Mouse (Mus musculus): ENCODE measurements at regions not wholly inside any gene's neighbourhood (a gene's known extent, or its start where the extent isn't known, plus 50 kb on each side); places are given as distances from the start of the nearest gene placed in this dataset.
A peak's percentile ranks its signal among the peaks of the same experiment; 100 is the strongest.

DNA sequence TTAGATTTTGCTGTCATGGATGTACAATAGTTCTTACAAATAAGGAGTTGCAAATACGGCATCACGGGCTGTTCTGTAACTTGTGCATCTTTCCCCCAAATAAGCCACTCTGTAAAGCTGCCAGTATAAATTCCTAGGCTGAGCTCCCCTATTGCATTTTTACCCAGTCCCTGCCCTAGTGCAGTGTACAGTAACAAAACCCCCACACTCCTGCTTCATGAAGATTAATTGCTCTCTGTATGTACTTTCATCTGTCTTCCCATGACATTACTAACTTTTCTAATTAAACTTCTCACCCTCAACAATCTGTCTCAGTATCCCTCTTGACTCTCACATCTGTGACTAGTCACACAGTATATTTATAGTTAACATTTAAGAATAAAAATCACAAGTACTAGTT, 73.4 kb downstream of the Tm4sf1 start:
- no peak for DNase-seq (ENCODE audit: low spot score)

DNA sequence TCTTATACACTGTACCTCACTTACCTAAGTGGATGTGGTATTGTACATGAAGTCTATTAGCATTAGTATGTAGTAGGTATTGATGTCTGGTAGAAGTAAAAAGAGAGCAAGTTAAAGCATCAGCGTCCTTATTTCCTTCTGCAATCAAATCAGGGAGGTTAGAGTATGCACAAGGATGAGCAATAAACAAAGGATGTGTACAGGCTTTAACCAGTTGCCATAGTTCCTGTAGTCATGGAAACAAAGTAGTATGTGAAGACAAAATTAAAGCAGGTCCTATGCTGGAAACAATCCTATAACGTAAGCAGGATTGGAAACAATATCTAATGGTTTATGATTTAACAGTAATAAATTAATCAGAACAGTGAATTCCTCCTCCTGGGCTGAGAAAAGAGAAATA, 78.0 kb downstream of the Tm4sf1 start:
- DNase-seq (ENCODE audit: low spot score) = no peak

DNA sequence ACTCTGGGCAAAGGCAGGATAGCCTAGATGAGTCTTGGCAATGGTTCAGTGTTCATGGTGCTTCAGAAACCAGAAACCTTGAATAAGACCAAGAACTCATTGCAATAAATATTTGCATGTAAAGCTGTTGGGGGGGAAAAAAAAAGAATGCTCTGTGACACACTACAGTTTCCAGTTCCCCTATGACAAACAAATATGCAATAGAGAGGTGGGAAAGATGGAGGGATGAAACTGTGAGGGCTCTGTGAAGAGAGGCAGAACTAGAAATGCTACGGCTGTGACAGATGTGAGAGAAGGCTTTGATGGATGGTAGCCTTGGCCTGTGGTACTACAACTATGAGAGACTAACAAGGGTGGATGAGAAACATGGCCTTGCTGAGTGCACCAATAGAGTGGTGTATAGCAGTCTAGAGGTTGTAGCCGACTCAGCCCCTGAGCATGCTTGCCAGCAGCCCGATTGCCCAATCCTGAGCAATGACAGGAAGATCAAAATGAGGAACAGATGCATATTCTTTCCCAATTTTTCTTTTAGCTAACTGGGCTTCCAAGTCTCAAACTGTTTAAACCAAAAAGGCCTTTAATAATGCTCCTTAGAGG, 79.4 kb downstream of the Tm4sf1 start:
- no peak for DNase-seq (ENCODE audit: low spot score)

DNA sequence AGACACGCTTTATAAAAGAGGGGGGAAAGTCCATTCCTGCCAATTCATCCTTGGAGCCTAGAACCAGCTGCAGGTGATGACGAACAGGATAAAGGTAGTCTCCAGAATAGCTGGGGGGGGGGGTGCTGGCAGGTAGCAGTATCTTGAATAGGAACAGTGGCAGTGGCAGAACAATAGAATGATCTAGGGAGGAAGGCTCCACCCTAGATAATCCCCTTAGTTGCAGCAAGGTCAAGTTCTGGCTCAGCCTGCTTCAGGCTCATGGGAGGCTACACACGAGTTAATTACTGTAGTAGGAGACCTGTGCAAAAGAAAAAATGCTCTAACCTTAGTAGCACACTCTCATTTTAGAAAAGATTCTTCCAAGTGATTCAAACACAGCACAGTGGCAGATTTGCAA, 83.4 kb downstream of the Tm4sf1 start:
- DNase-seq (ENCODE audit: low spot score) = no peak

DNA sequence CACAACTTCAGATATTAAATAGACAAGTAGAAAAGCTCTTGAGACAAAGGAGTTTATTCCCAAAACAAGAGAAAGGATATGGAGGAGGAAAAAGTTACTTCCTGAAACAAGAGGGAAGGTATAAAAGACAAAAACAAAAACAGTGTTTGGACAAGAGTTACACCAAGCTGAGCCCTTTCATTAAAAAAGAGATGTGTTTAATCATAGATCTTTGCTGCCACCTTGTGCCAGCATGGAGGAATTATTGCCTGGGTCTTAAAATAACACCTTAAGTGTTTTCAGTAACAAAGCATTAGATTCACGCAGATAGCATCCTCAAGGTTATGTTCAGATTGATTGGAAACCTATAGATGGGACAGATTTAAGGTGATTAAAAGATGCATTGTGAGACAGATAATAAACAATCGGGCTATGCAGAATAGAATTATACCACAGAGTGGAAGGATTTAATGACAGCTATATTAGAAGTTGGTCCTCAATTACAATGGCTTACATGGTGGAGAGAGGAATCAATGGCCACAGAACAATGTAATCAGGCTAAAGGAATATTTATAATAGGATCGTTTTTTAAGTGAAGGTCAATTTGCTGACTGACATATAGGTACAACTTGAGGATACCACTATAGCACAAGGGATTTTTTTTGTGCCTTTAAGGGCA, 97.6 kb downstream of the Tm4sf1 start:
- DNase-seq (ENCODE audit: low spot score) = peak; percentile 43

DNA sequence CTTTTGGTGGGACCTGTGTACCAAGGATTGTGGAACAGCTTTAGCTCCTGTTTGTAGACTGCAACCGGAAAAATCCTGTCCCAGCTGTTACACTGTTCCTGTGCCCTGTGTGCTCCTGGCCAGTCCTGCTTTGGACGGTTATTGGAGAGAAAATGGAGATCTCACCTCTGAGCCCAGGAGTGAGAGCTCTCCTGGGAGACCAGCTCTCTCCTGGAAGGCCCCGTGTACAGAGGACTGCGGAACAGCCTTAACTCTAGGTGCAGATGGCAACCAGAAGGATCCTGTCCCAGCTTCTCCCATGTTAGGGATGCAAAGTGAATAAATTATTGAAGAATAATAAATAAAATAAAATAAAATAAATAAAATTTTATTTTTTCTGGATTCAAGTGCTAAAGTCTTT, 98.4 kb downstream of the Tm4sf1 start:
- DNase-seq (ENCODE audit: low spot score) = no peak

DNA sequence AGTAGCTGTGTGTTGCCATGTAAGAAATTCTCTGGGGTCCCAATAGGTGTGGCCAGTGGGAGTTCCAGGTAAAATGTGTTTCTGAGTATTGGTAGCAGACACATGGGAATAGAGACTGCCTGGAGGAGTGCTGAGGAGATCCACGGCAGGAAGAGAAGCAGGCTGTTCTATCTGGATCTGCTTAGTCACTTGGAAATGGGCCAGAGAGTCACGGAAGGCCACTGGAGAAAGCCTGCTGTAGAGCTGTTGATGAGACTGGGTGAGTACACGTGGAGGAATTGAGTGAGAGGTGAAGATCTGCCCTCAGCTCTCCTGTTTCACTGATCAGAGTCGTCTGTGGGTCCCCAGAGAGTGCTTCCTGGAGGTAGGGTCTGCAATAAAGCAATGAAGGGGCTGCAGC, 120.2 kb downstream of the Tm4sf1 start:
- DNase-seq (ENCODE audit: low spot score) = no peak

DNA sequence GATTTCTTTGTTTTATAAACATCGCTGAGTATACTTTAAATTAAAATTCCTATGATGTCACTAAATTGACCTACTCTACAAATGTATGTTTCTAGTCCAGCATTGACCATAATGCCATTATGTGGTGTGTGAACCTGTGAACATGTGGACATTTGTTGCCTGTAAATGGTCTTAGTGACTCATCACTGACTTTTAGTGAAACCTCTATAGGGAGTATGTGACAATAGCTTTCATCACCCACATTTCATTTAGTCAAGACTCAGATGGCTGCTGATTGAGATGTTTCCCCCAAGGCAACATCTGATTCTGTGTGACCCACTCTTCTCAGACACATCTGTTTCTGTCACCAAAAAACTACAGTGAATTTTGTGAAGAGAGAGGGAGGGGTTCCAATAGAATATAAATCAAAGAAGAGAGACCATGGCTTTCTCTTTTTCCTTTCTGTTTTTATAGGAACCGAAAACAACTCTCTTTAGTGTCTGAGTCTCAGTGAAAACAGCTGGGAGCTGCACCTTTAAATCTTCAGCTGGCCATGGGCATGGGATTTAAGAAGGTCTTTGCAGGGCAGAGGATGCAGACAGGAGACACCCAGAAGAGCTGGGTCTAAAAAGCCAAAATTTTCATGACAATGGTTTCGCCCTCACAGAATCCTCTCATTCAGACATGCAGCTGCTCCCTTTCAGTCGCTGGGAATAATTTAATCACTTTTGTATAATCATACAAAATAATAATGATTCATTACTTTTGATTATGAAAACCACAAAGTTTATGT, 148.4 kb downstream of the Tm4sf1 start:
- DNase-seq (ENCODE audit: low spot score) = no peak

DNA sequence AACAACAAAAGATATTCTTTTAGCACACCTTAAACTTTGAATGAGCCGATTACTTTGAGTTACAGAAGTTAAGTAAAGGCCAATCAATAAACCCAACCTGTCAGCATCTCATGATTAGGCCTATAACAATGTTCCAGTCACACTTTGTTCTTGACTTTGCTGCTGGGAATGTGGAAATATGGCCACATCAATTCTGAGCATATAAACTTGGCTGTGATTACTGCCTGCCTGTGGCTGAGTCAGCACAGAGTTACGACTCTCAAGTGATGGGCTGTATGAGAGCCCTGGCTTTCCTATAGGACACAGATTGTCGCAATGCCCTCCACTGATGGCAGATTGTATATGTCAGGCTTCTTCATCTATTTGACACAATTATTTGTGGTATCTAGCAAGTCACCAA, 152.6 kb downstream of the Tm4sf1 start:
- DNase-seq (ENCODE audit: low spot score) = no peak

DNA sequence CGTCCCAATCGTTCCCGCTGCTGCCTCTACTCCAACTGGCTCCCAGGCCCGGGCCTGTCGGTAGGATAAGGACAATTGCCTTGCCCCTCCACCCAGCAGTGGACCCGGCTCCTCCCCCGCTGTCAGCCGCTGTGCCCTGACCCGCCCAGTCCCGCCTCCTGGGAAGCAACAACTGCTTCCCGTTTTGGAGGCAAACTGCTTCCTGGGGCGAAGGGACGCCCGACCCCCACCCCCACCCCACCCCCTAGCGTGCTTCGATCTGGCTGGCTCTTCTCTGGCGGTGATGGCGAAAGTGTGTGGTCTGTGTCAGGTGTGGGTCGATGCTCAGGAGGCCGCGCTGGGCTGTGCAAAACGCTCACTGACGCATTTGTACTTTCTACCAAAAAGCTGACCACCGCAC, 164.9 kb downstream of the Tm4sf1 start:
- no peak for DNase-seq (ENCODE audit: low spot score)

DNA sequence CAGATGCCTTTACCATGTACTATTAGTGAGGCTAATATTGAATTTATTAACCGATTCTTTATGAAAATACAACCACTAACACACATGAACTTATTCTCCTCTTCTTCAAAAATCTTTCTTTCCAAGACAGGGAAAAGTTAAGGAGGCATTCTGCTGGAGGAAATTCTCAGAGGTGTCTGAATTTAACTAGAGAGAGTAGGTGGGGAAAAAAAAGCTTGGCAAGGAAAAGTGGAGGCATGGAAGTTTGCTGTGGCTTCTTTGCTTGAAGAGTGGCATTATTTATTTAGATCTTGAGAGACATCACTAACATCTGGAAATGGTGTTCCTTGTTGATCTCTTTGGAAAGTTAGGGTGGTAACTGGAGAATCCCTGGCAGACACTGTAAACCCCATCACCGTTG, 173.2 kb downstream of the Tm4sf1 start:
- DNase-seq (ENCODE audit: low spot score) = no peak

DNA sequence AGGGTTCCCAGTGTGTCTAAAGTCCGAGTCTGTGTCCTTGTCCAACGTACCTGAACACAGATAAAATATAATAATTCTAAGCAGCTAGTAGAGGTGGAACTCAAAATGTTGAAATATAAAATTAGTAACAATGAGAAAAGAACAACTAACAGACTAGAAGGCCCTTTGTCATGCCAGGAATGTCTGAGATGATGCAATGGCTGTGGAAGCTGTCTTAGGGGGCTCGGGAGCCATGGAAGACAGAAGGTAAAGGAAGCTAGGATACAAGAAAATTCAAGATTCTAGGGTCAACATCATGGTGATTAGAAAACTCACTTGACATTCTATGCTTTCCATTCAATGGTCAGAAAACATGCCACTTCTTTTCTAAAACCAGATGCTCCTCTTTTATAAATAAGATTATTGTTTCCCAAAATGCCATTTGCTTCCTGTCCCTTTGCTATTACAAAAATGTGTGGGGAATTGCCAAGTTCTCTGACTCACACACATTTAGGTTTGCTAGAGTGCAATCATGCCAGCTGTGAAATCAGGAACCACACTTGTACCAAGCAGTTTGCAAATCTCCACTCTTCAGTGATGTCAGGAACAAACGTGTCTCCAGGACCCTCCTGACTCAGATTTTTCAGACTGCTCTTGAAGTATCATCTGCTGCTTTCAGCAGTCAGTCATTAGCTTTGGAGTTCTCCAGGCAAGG, 175.8 kb downstream of the Tm4sf1 start:
- no peak for DNase-seq (ENCODE audit: low spot score)

DNA sequence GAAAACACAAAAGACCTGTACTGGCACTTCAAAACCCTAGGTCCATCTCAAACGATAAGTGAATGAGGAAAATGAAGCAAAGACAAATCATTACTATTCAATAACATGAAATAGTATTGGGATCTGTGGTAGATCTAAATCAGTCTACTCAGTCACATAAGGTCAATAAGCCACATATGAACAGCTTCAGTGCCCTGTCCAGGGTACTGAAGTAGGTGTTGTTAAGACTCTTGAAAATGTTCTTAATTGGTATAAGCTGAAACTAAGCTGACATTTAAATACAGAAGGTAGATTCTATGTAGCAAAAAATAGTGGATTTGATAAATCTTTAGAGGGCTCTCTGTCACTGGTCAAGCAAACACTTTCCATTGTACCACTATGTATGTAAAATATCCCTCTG, 183.8 kb downstream of the Tm4sf1 start:
- DNase-seq (ENCODE audit: low spot score) = no peak

DNA sequence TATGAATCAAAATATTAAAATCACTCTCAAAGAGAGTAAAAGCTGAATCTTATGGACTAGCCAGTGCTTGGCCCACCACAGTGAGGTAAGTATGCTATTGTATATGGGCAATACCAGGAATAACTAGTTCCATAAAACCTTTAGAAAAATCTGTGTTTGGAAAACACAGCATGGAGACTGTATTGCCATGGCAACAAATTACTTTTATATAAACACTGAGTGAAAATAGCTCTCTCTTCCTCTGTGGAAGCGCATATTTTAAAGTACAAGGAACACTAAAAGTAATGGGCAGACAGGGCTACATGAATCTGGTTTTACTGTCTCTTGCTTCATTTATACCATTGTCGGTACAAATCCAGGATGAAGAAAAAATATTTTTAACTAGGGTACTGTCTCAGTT, 199.5 kb downstream of the Tm4sf1 start:
- no peak for DNase-seq (ENCODE audit: low spot score)

DNA sequence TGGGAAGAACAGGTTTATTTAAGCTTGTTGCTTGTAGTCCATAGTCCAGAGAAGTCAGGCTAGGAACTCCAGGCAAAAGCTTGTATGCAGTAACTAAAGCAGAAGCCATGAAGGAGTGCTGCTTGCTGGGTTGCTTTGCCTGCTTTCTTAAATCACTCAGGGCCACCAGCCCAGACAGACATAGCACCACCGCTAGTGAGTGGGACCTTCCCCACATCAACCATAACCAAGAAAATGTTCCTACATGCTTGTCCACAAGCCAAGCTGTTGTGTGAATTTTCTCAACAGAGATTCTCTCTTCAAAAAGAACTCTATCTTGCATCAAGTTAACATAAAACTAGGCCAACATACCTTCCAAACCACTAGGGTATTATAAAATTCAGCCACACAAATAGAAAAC, 201.3 kb downstream of the Tm4sf1 start:
- DNase-seq (ENCODE audit: low spot score) = no peak

DNA sequence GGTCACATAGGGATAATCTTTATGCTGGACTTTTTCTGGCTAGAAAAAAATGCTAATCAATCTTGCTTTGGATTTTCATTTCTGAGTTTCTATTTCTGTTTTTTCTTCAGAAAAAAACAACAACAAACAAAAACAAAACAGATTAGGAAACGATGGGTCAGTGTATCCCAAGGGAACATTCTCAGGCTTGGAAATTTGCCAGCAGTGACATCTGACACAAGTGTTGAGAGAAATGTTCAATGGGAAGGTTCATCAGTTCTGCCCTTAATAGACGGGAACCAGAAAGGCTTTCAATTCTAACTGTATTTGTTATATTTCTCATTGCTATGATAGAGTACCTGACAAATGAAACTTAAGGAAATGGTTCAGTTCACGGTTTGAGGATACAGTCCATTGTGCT, 206.9 kb downstream of the Tm4sf1 start:
- no peak for DNase-seq (ENCODE audit: low spot score)

DNA sequence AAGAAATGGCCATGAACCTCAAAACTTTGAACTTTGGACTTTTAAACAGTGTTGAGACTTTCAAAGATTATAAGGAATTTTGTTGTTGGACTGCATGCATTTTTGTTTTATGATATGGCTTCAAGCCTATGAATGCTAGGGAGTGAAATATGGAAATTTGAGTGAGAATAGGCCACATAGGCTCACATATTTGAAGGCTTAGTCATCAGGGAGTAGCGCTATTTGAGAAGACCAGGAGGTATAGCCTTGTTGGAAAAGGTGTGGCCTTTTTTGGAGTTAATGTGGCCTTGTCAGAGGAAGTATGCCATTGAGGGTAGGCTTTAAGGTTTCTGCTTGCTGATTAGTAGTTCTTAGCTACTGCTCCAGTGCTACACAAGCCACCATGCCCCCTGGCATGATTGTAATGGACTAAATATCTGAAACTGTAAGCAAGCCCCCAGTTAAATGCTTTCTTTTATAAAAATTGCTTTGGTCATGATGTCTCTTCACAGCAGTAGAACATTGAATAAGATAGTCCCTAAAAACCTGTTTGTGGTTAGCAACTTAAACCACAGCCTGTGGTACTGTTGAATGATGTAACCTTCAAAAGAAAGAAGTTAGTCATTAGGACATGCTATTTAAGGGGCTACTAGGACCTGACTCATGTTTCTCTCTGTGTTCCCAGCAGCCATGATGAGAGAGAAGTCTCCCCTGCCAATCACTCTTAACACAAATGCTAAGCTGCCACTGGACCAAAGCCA, 208.4 kb downstream of the Tm4sf1 start:
- DNase-seq (ENCODE audit: low spot score) = no peak

DNA sequence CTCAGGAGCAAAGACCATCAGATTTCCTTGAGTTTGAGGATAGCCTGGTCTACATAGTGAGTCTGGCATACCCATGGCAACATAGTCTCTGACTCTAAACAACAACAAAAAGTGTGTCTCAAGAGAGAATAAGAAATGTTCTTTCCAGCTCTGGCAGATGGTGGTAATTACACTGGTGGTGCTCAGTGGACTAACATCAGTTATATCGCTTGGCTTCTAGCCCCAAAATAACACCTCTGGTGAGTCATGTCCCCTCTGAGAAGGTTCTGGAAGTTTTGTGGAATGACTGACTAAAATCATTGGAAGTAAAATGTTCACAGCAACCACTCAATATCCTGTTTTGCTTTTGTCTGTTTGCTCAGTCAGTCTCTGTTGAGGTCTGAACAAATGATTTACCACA, 227.3 kb downstream of the Tm4sf1 start:
- no peak for DNase-seq (ENCODE audit: low spot score)

DNA sequence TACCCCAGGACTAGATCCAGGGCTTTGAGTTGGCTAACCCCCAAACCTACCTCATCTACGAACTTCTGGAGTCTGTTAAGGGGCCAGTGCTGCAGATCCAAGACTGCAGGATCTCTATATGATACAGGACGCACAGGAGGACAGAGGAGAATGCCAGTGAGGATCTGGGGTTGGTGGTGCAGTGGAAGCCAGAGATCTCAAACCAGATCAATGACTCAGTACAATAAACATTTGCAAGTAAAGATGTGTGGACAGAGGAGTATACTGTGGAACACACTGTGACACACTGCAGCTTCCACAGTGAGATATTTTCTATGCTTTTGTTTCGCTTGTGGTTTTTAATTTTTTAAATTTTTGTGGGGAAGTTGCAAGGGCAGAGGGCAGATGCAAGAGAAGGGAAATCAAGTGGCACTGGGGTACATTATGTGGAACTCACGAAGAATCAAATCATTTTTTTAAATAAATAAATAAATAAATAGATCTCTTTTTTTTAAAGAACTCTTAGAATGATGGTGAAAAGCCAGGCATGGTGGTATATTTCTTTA, 227.8 kb downstream of the Tm4sf1 start:
- DNase-seq (ENCODE audit: low spot score) = no peak

DNA sequence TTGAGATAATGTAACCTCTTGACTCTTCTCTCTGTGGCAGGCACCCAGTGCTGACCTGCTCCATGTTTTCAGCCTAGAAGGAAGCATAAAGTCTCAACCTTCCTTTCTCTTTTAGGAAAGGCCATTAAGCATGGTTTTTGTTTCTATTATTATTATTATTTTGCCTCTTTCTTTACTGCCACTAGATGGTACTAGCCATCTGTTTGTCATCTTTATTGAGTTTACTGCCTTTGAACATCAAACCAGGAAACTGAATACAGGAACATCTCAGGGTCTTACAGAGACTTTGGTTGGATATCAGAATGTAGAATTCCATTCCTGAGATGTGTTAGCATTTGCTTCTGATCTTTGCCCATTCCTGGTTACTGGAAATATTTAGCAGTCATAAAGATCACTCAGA, 268.8 kb downstream of the Tm4sf1 start:
- DNase-seq (ENCODE audit: low spot score) = no peak

DNA sequence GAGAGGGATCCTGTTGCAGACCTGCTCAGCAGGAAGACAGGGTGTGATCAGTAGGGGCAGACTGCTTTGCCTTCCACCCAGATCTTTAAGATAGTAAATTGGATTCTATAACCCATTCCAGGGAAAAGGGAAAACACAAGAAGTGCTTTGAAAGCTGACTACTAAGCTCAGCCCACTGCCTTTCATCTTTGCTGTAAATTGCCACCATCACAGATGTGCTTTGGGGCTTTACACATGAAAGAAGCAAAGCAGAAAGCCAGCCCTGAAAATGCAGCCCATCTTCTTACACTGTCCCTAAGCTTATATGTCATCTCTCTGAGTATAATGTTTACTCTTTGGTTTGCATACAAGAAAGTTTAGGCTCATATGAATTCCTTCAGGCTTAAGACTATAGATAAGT, 283.6 kb downstream of the Tm4sf1 start:
- no peak for DNase-seq (ENCODE audit: low spot score)

DNA sequence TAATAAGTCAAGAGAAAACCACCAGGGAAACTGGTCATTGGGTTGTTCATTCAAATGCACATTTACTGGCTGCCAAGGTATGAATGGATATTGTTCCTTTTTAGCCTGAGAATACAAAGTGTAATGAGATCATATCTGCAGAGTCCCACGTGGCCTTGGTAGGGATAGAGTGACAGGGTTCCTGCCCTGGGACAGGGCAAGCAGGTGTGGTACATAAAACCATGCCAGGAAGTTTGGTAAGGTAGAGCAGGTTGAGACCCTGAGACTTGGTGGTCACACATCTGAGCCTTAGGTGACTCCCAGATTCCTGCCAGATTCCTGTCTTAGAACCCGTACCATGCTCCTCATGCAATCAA, 320.5 kb downstream of the Tm4sf1 start:
- no peak for DNase-seq (ENCODE audit: low spot score)

All from layer of hippocampus, adult 9-10 months (tissue).